Mouse (Mus musculus): ENCODE measurements around the gene Plekha6. TPM values are rescaled to one million over a fixed set of nuclear protein-coding genes. Genes with fewer than 3 reads are reported as not detected.
A peak's percentile ranks its signal among the peaks of the same experiment; 100 is the strongest.

Gene Plekha6
- polyA plus RNA-seq, 1 experiment from 2014 or later, result 18.8 TPM

DNA sequence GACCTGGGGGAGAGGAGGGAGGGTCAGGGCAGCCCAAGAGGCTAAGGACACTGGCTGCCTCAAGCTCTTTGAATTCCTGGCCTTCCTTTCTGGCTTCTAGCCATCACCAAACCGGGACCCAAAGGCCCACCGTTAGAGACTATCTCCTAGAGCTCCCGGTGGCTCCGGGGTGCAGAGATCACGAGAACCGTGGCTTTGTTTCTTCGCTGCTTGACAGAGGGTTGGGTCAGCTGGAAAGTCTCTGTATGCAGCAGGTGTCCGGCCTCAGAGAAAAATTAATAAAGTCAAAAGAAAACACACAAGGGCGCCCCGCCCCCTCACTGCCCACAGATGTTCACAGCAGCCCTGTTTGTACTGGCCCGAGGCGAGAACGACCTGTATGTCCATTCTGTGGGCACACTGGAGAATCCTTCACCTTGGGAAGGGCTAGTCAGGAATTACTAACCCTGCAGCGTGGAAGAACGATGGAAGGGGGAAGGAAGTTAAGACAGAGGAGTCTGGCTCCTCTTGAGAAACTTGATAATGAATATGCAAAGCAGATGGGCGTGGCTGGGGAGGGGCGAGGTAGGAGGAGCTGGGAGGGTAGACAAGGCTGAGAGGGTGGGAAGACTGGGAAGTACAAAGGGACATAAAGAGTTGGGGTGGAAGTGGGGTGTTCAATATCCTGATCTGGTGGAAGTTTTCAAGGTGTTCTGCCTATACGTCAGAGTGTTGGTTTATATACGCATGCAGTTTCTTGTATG is 4.5 kb downstream of the Plekha6 start:
- peak; percentile 62 for DNase-seq (ENCODE audit: low spot score)
- no peaks in the 10 kb centered on the region for H3K9me3 ChIP-seq (ENCODE audit: control insufficient read depth, low read length)
- no peak overlapping the region; the same call in 1 of the 2 replicates for H3K4me2 ChIP-seq (ENCODE audit: low read depth, low read length, severe bottlenecking)
- no peaks in the 10 kb centered on the region for H3K36me3 ChIP-seq (ENCODE audit: control insufficient read depth, insufficient read depth, low read length)
- peaks cover 21% of the 10 kb centered on the region for H3K27me3 ChIP-seq (ENCODE audit: control insufficient read depth, insufficient read depth, low read length)
- peaks cover 9% of the 10 kb centered on the region; the same call in 1 of the 2 replicates for H3K4me1 ChIP-seq (replicated peaks; ENCODE audit: control insufficient read depth, insufficient read depth, low read length)
- H3K27ac ChIP-seq (ENCODE audit: low read depth, low read length), result no peak overlapping the region
- no peak overlapping the region for H3K9ac ChIP-seq (ENCODE audit: low read length)
- H3K4me3 ChIP-seq (ENCODE audit: low read depth, low read length), result no peak overlapping the region
- WGBS, result 50% methylated on average over 19 of the region's 19 CpGs
- ATAC-seq (replicated peaks; ENCODE audit: low FRiP score), result no peak

DNA sequence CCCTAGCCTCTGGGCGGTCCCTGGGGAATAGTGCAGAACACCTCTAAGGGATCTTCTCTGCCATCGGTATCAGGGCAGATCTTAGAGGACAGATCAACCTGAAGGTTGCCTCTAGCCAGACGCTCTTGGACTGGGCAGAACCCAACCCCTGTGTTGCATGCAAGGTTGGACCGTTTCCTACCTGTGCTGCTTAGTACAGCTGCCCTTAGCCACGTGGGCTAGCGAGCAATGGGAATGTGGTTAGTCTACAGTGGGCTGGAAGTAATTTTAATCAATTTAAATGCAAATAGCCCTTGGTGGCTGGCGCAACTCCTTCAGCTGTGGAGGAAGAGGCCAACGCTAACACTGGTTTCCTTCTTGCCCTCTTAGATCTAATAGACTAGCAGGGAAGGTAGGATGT is 6.2 kb downstream of the Plekha6 start:
- Histone ChIP-seq H3K27me3 (ENCODE audit: control insufficient read depth, insufficient read depth, low read length) (peaks cover 5% of the 10 kb centered on the region; the same call in 1 of the 2 replicates), H3K36me3 (ENCODE audit: control insufficient read depth, insufficient read depth, low read length) (no peaks in the 10 kb centered on the region), H3K4me2 (ENCODE audit: low read depth, low read length, severe bottlenecking) (no peak overlapping the region), H3K9ac (ENCODE audit: low read length) (no peak overlapping the region), H3K9me3 (ENCODE audit: control insufficient read depth, low read length) (no peaks in the 10 kb centered on the region), H3K4me3 (ENCODE audit: low read depth, low read length) (no peak overlapping the region), H3K27ac (ENCODE audit: low read depth, low read length) (no peak overlapping the region), H3K4me1 (replicated peaks; ENCODE audit: control insufficient read depth, insufficient read depth, low read length) (peaks cover 2% of the 10 kb centered on the region; the same call in 1 of the 2 replicates)
- whole genome bisulfite sequencing, result 75% methylated on average over 8 of the region's 8 CpGs
- ATAC-seq (replicated peaks; ENCODE audit: low FRiP score) (no peak), DNase-seq (ENCODE audit: low spot score) (no peak)

DNA sequence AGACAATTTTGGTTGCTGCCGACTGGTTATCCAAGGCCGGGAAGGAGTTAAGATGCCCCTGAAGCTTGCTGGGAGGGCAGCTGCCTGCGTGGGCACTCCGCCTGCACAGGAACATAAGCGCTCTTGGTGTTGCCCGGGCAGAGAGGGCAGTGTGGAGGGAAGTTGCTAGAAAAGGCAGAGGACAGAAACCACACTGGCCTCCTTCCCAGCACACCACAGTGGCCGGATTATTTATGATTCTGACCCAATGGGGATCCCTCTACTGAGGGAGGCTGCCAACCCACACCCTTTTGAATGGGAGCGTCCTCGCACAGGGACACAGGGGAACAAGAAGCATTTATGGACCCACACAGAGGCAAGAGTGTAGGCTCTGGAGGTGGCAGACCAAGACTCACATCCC is 7.3 kb downstream of the Plekha6 start:
- 93% methylated on average over 9 of the region's 9 CpGs for WGBS
- no peak for ATAC-seq (replicated peaks; ENCODE audit: low FRiP score)
- peaks cover 2% of the 10 kb centered on the region; the same call in 1 of the 2 replicates for H3K4me1 ChIP-seq (replicated peaks; ENCODE audit: control insufficient read depth, insufficient read depth, low read length)
- no peaks in the 10 kb centered on the region for H3K36me3 ChIP-seq (ENCODE audit: control insufficient read depth, insufficient read depth, low read length)
- no peak overlapping the region for H3K4me2 ChIP-seq (ENCODE audit: low read depth, low read length, severe bottlenecking)
- H3K9me3 ChIP-seq (ENCODE audit: control insufficient read depth, low read length), result no peaks in the 10 kb centered on the region
- H3K4me3 ChIP-seq (ENCODE audit: low read depth, low read length), result no peak overlapping the region
- H3K27me3 ChIP-seq (ENCODE audit: control insufficient read depth, insufficient read depth, low read length), result 0 out of 2 replicates have a peak, but pooled peaks cover 2% of the 10 kb centered on the region
- no peak overlapping the region for H3K27ac ChIP-seq (ENCODE audit: low read depth, low read length)
- H3K9ac ChIP-seq (ENCODE audit: low read length), result no peak overlapping the region
- DNase-seq (ENCODE audit: low spot score), result no peak

DNA sequence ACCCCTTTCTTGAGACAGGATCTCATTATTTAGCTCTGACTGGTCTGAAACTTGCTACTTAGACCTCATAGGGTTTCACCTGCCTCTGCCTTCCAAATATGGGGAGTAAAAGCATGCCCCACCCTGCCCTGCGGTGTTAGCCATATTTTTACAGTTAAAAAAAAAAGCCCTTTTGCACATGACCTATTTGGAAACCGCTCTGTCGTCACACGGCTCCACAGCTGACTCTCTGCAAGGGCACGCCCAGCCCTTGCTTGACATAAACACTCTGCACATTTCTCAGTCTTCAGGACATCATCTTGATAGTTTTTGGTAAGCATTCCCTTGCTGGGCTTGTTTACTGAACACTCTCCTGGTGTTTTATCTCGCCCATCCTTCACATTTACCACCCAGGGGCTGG is 11.1 kb downstream of the Plekha6 start:
- Histone ChIP-seq H3K9me3 (ENCODE audit: control insufficient read depth, low read length) (no peaks in the 10 kb centered on the region), H3K4me1 (replicated peaks; ENCODE audit: control insufficient read depth, insufficient read depth, low read length) (no peaks in the 10 kb centered on the region), H3K27me3 (ENCODE audit: control insufficient read depth, insufficient read depth, low read length) (no peaks in the 10 kb centered on the region), H3K4me2 (ENCODE audit: low read depth, low read length, severe bottlenecking) (no peak overlapping the region), H3K36me3 (ENCODE audit: control insufficient read depth, insufficient read depth, low read length) (no peaks in the 10 kb centered on the region), H3K4me3 (ENCODE audit: low read depth, low read length) (no peak overlapping the region), H3K27ac (ENCODE audit: low read depth, low read length) (no peak overlapping the region), H3K9ac (ENCODE audit: low read length) (no peak overlapping the region)
- DNase-seq (ENCODE audit: low spot score), result no peak
- no peak for ATAC-seq (replicated peaks; ENCODE audit: low FRiP score)
- WGBS, result 78% methylated on average over 6 of the region's 6 CpGs

DNA sequence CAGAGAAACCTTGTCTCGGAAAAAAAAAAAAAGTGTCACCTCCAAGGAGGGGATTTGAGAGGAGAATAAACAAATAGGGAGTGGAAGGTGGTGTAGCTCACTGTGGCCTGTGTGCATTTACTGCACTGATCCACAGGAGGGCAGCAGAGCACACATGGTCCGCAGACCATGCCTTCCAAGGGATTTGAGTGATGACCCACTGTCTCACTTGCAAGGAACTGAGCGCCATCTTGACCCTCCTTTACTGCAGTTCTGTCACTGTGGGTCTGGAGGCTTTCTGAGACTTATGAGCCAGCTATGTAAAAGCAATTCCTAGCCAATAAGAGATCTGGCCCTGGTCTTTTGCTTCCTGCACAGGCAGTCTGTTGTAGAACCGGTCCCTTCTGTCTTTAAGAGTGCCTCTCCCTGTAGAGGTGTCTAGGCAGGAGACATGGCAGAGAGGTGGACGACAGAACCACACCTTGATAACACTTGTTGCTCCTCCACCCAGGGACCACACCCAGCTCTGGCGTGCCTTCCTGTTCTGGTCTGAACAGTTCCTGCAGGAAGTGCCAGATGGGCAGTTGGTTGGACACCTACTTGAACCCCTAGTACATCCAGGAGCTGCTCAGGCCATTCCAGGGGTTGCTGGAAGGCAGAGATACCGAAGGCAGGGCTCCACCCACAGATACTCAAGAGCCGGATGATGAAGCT is 13.6 kb downstream of the Plekha6 start:
- H3K9ac ChIP-seq (ENCODE audit: low read length), result no peak overlapping the region
- H3K4me2 ChIP-seq (ENCODE audit: low read depth, low read length, severe bottlenecking), result no peak overlapping the region
- ATAC-seq (replicated peaks; ENCODE audit: low FRiP score), result no peak
- DNase-seq (ENCODE audit: low spot score), result peak; percentile 83
- 58% methylated on average over 8 of the region's 8 CpGs for WGBS
- no peaks in the 10 kb centered on the region for H3K9me3 ChIP-seq (ENCODE audit: control insufficient read depth, low read length)
- H3K4me3 ChIP-seq (ENCODE audit: low read depth, low read length), result no peak overlapping the region
- H3K27ac ChIP-seq (ENCODE audit: low read depth, low read length), result no peak overlapping the region
- H3K27me3 ChIP-seq (ENCODE audit: control insufficient read depth, insufficient read depth, low read length), result no peaks in the 10 kb centered on the region
- no peaks in the 10 kb centered on the region for H3K36me3 ChIP-seq (ENCODE audit: control insufficient read depth, insufficient read depth, low read length)
- peaks cover 2% of the 10 kb centered on the region; the same call in 1 of the 2 replicates for H3K4me1 ChIP-seq (replicated peaks; ENCODE audit: control insufficient read depth, insufficient read depth, low read length)

DNA sequence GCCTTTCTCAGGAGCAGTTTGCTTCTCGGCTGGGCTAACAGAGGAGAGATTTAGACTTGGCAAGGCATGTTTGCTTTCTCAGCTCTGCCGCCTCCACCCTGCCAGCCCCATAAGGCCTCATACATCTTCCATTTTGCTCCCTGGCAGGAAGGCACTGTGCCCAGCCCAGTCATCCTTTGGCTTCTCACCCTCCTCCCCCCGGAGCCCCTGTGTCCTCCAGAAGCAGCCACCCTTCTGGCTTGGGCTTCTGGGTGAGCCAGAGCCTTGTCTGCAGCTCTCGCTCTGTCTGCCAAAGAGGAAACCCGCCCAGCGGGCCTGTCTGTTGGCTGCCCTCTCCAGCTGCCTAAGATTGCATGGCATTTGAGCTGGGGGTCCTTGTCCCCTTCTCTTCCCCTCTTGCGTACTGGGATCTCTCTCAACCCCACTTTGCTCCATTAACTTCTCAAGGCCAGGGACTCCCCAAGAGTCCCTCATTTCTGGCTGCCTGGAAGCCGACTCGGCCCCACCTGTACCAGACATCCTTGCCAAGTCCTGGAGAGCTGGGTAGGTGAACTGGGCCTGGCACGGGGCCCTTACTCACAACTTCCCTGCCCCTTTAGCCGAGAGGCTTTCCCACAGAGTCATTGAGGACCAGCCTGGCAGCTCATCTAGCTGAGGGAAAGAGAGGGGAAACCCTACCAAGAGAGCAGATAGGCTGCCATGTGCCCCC is 14.9 kb downstream of the Plekha6 start:
- ATAC-seq (replicated peaks; ENCODE audit: low FRiP score), result no peak
- Histone ChIP-seq H3K27me3 (ENCODE audit: control insufficient read depth, insufficient read depth, low read length) (no peaks in the 10 kb centered on the region), H3K9me3 (ENCODE audit: control insufficient read depth, low read length) (no peaks in the 10 kb centered on the region), H3K27ac (ENCODE audit: low read depth, low read length) (no peak overlapping the region), H3K9ac (ENCODE audit: low read length) (no peak overlapping the region; the same call in 1 of the 2 replicates), H3K36me3 (ENCODE audit: control insufficient read depth, insufficient read depth, low read length) (no peaks in the 10 kb centered on the region), H3K4me3 (ENCODE audit: low read depth, low read length) (no peak overlapping the region), H3K4me1 (replicated peaks; ENCODE audit: control insufficient read depth, insufficient read depth, low read length) (peaks cover 4% of the 10 kb centered on the region; the same call in 1 of the 2 replicates), H3K4me2 (ENCODE audit: low read depth, low read length, severe bottlenecking) (no peak overlapping the region)
- no peak for DNase-seq (ENCODE audit: low spot score)
- WGBS, result 83% methylated on average over 11 of the region's 11 CpGs

DNA sequence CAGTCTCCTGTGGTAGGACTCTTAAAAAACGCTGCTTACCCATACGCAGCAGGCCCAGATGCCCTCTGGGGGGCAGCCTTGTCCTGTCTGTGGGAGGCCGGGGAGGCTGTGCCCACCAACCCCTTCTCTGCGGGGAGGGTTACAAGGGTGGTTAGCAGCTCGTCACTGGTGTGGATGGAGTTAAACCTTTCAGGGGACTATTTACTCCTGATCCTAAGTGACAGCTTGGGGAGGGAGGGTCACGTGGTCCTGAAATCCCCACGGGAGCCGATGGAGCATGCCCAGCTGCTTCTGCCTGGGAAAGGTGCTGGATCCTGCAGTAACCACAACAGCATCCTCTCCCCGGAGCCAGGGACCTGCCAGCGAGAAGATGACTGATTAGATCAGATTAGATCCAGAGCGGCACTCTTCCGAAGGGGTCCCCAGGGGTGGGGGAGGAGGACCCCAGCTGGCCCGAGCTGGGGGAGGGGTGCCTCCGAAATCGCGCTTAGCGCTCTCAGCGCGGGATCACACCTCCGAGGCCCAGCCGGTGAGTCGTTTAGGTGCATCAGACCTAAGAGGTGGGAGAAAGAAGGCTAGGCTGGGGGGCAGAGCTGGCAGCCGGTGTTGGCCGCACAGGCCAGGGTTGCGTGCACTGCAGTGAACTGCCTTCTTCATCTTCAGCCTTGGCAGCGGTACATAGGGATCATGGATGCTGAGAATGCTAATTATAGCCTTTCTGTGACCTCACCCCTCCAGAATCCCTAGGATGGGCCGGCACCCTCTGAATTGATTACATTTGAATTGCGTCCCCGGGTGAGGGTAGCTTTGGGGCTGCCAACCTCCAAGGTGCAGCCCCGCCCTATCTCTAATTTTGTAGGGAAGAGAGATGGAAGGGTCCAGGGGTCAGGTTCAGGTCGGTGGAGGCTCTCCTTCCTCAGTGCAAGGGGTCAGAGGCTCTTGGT is 17.3 kb downstream of the Plekha6 start:
- Histone ChIP-seq H3K4me3 (ENCODE audit: low read depth, low read length) (peak overlapping the region; percentile 42), H3K4me2 (ENCODE audit: low read depth, low read length, severe bottlenecking) (peak overlapping the region; percentile 60), H3K9ac (ENCODE audit: low read length) (peak overlapping the region; percentile 76), H3K4me1 (replicated peaks; ENCODE audit: control insufficient read depth, insufficient read depth, low read length) (peaks cover 11% of the 10 kb centered on the region), H3K27me3 (ENCODE audit: control insufficient read depth, insufficient read depth, low read length) (no peaks in the 10 kb centered on the region), H3K9me3 (ENCODE audit: control insufficient read depth, low read length) (no peaks in the 10 kb centered on the region), H3K36me3 (ENCODE audit: control insufficient read depth, insufficient read depth, low read length) (no peaks in the 10 kb centered on the region), H3K27ac (ENCODE audit: low read depth, low read length) (peak overlapping the region; percentile 98)
- DNase-seq (ENCODE audit: low spot score) (peak; percentile 92), ATAC-seq (replicated peaks; ENCODE audit: low FRiP score) (peak; percentile 79)
- 0% methylated on average over 31 of the region's 31 CpGs for WGBS

Data from forebrain, embryonic 11.5 days (tissue).